Mouse (Mus musculus): ENCODE results near the gene Vmn1r160. TPM values are rescaled to one million over a fixed set of nuclear protein-coding genes. Genes with fewer than 3 reads are reported as not detected.
"Not testable (repeated sequence)": the region's sequence is repeated elsewhere in the genome, so short reads cannot be mapped to it uniquely, and the experiment has no call there.

Vmn1r160 gene
- not detected in 2 replicates for polyA plus RNA-seq (2016; fragmentation: Nextera tagmentation; extraction: Ambion mirVana)

DNA sequence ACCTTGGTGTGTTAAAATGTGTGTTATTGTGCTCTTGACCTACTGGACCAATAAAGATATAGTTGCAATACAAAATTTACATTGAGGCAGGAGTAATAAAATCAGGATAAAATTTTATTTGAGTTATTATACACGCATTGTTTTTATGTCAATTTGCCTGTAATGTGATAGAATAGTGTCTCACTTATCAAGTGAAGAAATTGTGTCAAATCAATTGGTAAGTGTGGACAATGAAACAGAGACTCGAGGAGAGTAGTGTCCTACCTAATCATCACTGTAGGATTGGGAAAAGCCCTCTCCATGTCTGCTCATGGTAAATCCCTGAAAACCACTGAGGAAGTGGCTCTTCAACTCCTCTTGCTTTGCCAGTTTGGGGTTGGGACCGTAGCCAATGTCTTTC is at the start of gene Vmn1r160:
Gene Vmn1r160 (plus strand): TSS at position 301 of the 400 bp plus-strand sequence.
- 25% methylated on average over 1 of the region's 3 CpGs for WGBS

DNA sequence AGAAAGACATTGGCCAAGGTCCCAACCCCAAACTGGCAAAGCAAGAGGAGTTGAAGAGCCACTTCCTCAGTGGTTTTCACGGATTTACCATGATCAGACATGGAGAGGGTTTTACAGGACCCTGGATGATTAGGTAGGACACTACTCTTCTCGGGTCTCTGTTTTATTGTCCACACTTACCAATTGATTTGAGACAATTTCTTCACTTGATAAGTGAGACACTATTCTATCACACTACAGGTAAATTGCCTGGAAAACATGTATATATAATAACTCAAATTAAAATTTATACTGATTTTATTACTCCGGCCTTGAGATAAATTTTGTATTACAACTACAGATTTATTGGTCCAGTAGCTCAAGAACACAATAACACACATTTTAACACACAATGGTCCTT is 27.5 kb upstream of the Vmn1r160 start, which contains the start of gene Vmn1r159:
Gene Vmn1r159 (minus strand): TSS at position 101 of the 400 bp plus-strand sequence.
- WGBS = 73% methylated on average over 3 of the region's 3 CpGs
- not testable (repeated sequence) for H3K27ac ChIP-seq; H3K4me1 ChIP-seq; H3K9me3 ChIP-seq; H3K27me3 ChIP-seq (ENCODE audit: poor library complexity, severe bottlenecking); DNase-seq (ENCODE audit: extremely low spot score, low spot score); H3K36me3 ChIP-seq (replicated peaks); H3K4me3 ChIP-seq

More for the DNA sequence above, at the start of gene Vmn1r160:
- H3K9me3 ChIP-seq; DNase-seq (ENCODE audit: extremely low spot score, low spot score); H3K36me3 ChIP-seq (replicated peaks); H3K27ac ChIP-seq; H3K4me3 ChIP-seq; H3K27me3 ChIP-seq (ENCODE audit: poor library complexity, severe bottlenecking); H3K4me1 ChIP-seq: not testable (repeated sequence)

Other genes with a start within 250 kb of the Vmn1r160 start
- gene Vmn1r155, start 213.2 kb upstream of the Vmn1r160 start, polyA plus RNA-seq (2016; fragmentation: Nextera tagmentation; extraction: Ambion mirVana) = not detected in 2 replicates
- gene Gm8693, start 178.9 kb upstream of the Vmn1r160 start, polyA plus RNA-seq (2016; fragmentation: Nextera tagmentation; extraction: Ambion mirVana) = not detected in 2 replicates
- gene Gm4567, start 151.5 kb upstream of the Vmn1r160 start, polyA plus RNA-seq (2016; fragmentation: Nextera tagmentation; extraction: Ambion mirVana) = not detected in 2 replicates
- not detected in 2 replicates for gene Vmn1r157, start 109.5 kb upstream of the Vmn1r160 start, polyA plus RNA-seq (2016; fragmentation: Nextera tagmentation; extraction: Ambion mirVana)
- gene Vmn1r158, start 80.4 kb upstream of the Vmn1r160 start, polyA plus RNA-seq (2016; fragmentation: Nextera tagmentation; extraction: Ambion mirVana) = not detected in 2 replicates
- gene Vmn1r159, start 27.6 kb upstream of the Vmn1r160 start, polyA plus RNA-seq (2016; fragmentation: Nextera tagmentation; extraction: Ambion mirVana) = not detected in 2 replicates
- not detected in 2 replicates for gene Gm4214, start 113.4 kb downstream of the Vmn1r160 start, polyA plus RNA-seq (2016; fragmentation: Nextera tagmentation; extraction: Ambion mirVana)
- not detected in 2 replicates for gene Gm4216, start 148.7 kb downstream of the Vmn1r160 start, polyA plus RNA-seq (2016; fragmentation: Nextera tagmentation; extraction: Ambion mirVana)
- gene Vmn1r163, start 184.3 kb downstream of the Vmn1r160 start, polyA plus RNA-seq (2016; fragmentation: Nextera tagmentation; extraction: Ambion mirVana) = not detected in 2 replicates
- not detected in 2 replicates for gene Gm8720, start 196.2 kb downstream of the Vmn1r160 start, polyA plus RNA-seq (2016; fragmentation: Nextera tagmentation; extraction: Ambion mirVana)